Mouse (Mus musculus) heart, postnatal 14 days (tissue): ENCODE data around the gene Gm11032. TPM values are rescaled to one million over a fixed set of nuclear protein-coding genes. Genes with fewer than 3 reads are reported as not detected.
"Not testable (repeated sequence)": the region's sequence is repeated elsewhere in the genome, so short reads cannot be mapped to it uniquely, and the experiment has no call there.

Experiments
- DNase-seq, 2 experiments: peaks; one replicate each; pipeline ENCODE4 v3.0.0; 2021 to 2022
- intact Hi-C: fragments of 180-260 bp; cut with DNase I; formaldehyde crosslinking; loops from one replicate; pipeline ENCODE4 v1.15.1; 2025
- total RNA-seq, 2 experiments: library from RNA; stranded (reverse); gene quantifications; 2 replicates each; pipeline ENCODE4 v1.2.3; 2021

Gm11032 gene
- total RNA-seq, 2 experiments from 2014 or later = not detected

DNA sequence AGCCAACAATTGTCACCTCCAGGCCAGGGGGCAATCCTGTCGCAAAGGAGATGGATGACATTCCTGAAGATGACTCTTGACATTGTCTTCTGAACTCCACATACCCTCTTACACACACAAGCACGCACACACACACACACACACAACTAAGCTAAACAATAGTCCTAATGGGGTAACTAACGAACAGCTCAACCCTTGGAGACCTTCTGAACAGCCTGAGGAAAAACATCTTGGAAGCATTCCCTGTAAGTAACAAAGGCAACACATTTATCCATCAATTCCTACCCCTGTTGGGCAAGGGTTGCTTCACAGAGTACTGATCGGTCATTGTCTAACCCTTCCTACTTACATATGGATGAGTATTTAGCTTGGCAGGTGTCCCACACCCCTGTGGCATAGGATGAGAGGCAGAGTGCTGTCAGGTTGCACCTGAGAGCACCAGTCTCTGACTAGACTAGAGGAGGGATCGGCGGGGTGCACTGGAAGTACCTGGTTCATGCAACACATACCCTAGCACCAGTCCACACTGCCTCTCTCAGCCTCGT lies 2.6 kb downstream of the Gm11032 start:
- no peak for DNase-seq
- intact Hi-C loops = no loop called here

DNA sequence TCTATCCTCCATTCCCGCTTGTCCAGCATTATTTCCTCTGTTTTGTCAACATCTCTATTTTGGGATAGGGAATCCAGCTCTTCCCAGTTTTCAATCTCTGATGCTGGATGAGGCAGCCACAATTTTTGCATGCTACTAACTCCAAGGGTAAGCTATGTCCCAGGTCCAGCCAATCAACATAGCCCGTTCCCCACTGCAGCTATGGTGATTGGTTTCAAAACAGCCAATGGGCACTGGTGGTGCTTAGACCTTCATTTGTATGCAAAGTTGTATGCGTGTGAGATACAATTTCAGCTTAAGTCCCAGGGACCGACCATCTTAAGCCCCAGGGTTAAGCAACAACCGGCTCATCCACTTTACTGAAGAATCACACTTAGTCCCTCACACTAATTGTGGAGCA lies 3.1 kb downstream of the Gm11032 start:
- intact Hi-C loops = no loop called here
- no peak for DNase-seq

DNA sequence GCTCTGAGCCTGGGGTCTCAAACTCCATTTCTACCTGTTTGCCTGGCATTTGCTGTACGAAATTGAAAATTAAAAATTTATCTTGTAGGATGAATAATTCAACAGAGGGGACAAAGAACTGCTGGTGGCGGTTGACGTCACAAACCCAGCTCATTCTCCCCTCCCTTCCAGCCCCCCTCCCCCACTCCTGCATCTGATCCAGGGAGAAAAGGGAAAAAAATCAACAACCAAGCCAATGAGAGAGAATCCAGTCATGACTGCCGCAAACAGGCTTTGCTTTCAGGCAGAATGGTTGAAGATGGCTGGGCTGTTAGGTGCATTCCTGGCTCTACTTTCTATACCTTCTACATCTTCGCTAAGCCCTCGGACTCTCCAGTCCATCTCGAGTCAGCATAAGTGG lies 6.1 kb downstream of the Gm11032 start:
- intact Hi-C loops = no loop called here
- no peak for DNase-seq

DNA sequence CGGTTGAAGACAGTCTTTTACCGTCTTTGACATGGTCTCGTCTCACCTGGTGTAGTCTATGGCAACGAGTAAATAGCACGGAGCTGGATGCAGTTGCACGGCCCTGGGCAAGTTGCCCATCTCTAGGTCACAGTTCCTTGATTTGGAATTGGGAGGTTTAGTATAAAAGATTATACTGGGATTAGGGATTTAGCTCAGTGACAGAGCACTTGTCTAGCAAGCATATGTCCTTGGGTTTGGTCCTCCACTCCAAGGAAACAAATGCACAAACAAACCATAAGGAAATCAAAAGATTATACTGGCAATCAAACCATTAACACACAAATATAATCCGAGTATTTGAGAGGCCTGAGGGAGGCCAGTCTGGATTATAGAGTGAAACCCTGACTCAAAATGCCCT lies 7.8 kb downstream of the Gm11032 start:
- intact Hi-C loops = no loop called here
- no peak for DNase-seq

DNA sequence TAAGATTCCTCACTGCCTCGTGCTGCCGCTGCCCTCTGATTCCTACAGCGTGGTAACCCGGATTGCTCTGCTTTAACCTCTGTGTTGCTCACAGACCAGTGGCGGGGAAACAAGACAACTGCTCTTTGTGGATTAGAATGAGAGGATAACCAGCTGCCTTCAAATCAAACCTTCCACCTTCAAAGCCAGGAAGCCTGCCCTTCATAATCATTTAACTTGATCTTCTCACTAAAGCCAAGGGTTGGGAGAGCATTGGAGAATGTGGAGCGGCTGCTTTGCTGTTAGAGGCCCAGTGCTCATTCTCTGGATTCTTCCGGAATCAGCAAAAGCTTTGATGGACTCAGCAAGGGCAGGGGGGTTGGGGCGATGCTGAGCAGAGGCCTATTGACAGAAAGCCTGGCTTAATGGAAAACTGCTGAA lies 10.0 kb downstream of the Gm11032 start:
- intact Hi-C loops = loop anchor here (5.0 kb wide), 1 partner anchor 48 kb away; no protein-coding TSS in a partner anchor
- DNase-seq = no peak

DNA sequence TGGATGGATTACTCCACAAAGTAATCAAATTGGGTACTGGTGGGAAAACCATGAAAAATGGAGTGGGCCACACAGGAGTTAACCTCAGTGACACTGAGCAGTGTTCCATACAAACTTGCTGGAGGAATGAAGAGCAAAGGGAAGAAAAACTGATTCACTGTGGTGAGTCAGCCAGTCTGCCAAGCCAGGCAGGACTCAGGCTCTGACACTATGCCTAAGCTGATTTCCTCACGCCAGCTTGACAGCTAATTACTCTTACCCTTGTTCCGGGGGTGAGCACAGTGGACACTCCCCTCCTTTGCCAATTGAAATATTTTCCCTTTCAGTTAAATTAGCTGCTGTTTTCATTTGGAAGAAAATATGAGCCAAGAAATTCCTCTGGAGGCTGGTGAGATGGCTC lies 13.6 kb downstream of the Gm11032 start:
- no peak for DNase-seq
- intact Hi-C loops = loop anchor here (5.0 kb wide), 1 partner anchor 51 kb away; no protein-coding TSS in a partner anchor

DNA sequence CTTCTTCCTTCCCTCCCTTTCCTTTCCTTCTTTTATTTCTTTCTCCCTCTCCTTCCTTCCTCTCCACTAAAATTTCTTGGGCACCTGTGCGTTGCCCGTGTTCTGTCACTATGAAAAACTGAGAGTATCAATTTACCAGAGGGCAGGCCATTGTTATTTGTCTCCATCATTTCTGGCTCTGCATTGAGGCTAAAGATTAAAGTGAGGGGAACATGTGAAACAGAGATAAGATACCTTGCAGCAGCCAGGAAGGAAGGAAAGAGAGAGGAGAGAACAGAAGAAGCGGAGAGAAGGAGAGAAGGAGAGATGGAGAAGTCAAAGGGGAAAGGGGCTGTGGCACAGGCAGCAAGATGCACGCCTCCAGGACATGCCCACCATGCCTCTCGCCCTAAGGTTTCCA lies 14.5 kb downstream of the Gm11032 start:
- intact Hi-C loops = loop anchor here (5.0 kb wide), 1 partner anchor 52 kb away; no protein-coding TSS in a partner anchor
- DNase-seq = no peak

DNA sequence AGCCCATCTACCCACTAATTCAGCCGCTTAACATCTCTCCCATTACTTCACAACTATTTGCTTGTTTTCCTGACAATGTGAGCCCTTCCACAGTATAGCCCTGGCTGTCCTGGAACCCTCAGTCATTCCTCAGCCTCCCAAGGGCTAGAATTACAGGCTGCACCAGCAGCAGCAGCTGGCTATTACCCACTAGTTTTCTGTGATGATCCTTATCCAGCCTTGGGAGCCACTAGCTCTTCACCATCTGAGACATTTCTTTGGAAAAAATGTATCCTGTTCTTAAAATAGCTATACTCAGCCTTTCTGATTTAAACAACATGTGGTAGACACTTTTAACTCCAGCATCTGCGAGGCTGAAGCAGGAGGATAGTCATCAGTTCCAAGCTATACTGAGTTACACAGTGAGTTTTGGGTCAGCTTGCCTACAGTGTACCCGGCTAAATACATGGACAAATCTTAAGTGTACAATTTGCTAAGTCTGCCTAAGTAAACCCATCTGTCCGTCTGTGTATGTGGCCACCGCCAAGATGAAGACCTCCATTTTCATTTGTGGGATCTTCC lies 17.0 kb downstream of the Gm11032 start:
- intact Hi-C loops = loop anchor here (5.0 kb wide), 2 partner anchors 45 to 115 kb away; partner anchors contain the start of gene Mtmr3
- no peak for DNase-seq

DNA sequence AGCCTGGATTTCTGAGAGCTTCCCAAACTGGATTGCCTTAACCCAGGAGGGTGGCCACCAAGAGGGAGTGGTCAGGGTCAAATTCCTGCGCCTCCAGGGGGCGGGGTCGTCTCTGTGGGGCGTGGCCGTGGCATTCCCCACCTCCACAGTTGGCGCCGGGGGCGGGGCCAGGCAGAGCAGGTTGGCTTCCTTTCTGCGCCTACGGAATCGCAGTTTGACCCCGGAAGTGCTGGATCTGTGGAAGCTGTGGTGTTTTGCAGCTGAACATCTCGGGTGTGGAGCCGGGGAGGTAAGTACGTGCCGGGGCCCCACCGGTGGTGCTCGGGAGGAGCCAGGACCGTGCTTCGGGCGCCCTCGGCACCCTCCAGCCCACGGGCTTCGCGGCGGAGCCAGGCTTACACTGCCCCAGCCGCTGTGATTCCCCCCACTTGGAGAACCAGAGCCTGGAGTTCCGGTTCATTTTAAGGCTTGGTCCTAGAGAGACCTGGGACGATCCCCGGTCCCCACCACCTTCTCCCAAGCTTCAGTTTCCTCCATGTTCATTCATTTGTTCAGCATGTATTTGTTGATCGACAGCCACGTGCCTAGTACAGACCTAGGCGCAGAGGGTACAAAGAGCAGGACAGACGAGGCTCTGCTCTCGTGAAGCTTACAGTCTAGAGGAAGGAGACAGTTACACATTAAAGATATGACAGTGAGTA lies 17.8 kb downstream of the Gm11032 start, which contains the start of gene Ascc2:
TSS of gene Ascc2 (plus strand) at position 214 of the 701 bp plus-strand sequence.
- peak; percentile 95 to 97 for DNase-seq
- intact Hi-C loops = loop anchor here (5.0 kb wide), 2 partner anchors 45 to 115 kb away; partner anchors contain the start of gene Mtmr3

DNA sequence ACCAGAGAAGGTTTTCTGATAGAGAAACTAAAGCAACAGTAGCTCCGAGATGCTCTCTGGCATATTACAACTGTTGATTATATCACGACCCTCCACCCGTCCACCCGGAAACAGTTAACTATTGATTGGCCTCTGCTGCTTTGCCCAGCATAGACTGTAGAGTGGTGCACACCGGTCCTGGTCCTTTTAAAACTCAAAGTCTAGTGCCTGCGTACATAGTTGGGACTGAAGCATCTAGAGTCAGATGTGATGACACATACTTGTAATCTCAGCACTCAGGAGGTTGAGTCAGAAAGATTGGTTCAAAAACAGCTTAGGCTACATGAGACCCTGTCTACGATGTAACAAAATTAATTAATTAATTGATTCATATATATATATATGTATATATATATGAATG lies 18.4 kb downstream of the Gm11032 start:
- intact Hi-C loops = loop anchor here (5.0 kb wide), 2 partner anchors 46 to 116 kb away; partner anchors contain the start of gene Mtmr3
- no peak for DNase-seq

DNA sequence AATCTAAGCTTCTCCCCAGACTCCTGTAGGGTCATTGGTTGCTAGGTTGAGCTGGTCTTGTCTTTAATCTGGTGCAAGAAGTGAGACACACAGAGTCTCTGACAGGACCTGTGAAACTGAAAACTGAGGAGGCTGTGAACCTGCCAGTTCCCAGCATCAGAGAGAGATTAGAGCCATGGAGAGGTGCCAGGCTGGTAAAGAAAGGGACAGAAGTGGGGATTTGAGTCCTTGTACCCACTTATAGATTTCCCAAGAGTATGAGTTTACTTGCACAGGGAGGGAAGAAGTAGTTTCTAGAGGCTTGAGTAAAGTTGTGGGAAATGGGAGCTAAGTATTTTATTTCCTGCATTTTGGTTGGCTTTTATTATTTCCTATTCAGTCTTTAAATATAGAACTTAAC lies 21.3 kb downstream of the Gm11032 start:
- intact Hi-C loops = no loop called here
- DNase-seq = no peak

DNA sequence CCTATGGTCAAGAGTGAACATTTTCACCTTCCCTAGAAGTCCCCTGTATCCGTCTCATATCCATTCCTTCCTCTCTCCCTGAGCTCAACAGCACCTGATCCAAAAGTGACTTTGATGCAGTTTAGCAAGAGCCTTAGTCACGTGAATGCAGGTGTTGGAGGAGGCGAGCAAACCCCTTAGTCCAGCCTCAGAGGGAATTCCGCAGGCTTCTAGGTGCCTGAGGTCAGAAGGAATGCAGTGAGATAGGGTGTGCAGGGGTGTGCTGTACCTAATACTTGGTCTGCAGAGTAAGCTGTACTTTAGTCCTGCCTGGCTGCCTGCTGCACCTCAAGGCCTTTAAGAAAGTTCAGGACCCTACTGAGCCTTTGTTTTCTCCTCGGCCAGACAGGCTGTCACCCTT lies 23.9 kb downstream of the Gm11032 start:
- intact Hi-C loops = no loop called here

DNA sequence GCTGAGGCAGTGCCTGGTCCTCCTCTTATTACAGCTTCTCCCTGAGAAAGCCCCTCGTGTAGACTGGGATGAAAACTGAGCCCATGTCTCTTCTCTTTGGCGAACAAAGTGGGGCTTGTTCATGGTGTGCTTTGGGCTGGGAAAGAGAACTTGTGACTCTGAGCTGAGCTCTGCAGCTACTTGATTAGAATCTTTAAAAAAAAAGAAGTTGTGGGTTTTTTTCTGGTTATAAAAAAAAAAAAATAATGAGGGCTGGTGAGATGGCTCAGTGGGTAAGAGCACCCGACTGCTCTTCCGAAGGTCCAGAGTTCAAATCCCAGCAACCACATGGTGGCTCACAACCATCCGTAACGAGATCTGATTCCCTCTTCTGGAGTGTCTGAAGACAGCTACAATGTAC lies 25.3 kb downstream of the Gm11032 start:
- intact Hi-C loops, DNase-seq: not testable (repeated sequence)

More for the DNA sequence above, 23.9 kb downstream of the Gm11032 start:
- no peak for DNase-seq

DNA sequence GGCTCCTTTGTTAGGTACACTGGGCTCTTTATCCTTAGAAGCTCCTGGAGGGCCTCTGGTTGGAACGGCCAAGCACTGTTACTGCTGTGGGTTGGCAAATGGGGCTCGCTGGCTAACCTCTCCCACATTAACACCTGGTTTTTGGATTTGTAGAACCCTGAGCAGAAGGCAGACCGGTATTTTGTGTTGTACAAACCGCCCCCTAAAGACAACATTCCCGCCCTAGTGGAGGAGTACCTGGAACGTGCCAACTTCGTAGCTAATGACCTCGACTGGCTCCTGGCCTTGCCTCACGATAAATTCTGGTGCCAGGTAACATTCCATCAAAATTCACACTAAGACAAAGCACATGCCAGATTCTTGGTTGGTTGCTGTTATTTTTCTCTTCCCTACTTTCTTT lies 26.5 kb downstream of the Gm11032 start:
- no peak for DNase-seq

DNA sequence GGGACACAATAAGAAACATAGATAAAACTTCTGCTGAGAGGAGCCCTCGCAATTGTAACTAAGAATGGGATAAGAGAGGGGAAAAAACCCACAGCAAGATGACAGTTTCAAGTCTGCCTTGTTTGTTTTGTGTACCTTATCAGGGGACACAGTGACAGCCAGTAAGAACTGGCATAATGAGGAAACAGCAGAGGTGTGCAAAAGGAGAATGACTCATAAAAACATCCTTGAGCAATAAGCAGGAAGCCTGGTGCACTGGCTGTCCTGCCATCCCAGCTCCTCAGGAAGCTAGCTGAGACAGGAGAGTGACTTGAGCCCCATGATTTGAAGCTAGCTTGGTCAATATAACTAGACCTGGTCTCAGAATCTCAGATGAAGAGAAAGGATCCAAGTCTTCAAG lies 40.0 kb downstream of the Gm11032 start:
- DNase-seq = no peak
- intact Hi-C loops = no loop called here

More for the DNA sequence above, 26.5 kb downstream of the Gm11032 start:
- intact Hi-C loops = no loop called here

DNA sequence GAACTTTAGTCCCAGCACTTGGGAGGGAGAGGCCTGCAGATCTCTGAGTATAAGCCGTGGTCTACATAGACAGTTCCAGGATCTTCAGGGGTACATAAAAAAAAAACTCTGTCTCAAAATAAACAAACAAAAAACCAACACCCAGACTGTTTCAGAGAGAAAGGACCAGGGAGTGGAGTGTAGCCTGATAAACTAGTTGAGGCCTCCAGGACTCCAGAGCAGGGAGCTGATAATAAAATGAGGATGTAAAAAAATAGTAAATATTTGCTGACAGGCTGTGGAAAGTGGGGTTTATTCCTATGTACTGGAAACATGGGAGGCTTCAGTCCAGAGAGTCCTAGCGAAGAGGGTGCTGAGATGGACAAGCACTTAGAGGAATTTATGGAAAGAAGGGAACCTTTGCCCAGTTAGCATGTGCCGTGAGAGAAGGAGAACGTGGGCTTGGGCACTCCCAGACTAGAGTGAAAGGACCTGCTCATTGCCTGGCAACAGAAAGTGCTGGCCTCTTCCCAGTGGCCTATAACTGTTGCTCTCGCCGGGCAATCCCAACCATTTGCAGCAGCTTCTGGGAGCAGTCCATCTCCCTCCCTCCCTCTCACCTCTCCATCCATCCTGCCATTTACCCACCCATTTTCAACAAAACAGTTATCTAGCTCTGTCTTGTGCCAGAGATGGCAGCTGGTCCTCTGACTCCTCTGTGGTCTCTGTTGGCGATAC lies 40.6 kb downstream of the Gm11032 start:
- no peak for DNase-seq
- intact Hi-C loops = no loop called here

DNA sequence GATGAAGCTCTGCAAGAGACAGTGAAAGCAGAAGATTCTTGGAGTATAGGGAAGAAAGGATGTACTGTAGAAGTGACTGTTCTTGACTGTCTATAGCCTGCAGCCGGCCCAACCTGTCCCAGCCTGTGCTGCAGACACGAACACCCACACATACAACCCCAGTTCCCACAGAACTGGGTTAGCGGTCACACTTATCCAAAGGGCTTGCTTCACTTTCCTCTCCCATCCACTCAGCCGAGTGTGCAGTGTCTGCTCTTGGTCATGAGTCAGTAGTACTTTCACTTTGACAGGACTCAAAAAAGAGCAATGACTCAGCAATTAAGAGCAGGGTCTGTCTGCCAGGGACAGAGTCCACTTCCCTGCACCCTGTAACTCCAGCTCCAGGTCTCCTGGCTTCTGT lies 41.5 kb downstream of the Gm11032 start:
- intact Hi-C loops = no loop called here

DNA sequence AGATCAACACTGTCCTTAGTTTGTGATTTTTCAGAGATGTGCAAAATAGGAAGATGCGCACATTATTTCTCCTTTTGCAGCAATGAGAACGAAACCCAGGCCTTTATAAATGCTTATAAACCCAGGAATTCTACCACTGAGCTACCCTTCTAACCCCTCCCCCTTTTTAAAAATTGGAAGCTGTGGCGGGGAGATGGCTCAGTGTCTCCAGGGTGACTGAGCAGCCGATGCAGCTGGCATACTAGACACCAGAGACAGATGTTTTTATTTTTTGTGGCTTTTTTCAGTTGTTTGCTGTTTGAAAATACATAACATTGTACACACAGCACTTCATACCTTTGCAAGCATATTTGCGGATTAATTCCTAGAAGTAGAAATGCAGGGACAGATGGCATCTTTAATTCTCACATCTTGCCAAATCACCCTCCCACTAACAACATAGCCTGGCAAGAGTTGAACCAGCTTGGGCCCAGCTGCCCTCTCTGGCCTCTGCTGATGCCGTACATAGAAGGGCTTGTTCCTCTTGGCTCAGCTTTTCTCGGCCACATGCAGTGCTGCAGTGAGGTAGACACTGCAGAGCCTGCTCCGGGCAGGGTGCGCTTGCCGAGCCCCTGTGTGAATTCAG lies 42.1 kb downstream of the Gm11032 start:
- intact Hi-C loops = no loop called here
- DNase-seq = no peak

More for the DNA sequence above, 41.5 kb downstream of the Gm11032 start:
- no peak for DNase-seq

DNA sequence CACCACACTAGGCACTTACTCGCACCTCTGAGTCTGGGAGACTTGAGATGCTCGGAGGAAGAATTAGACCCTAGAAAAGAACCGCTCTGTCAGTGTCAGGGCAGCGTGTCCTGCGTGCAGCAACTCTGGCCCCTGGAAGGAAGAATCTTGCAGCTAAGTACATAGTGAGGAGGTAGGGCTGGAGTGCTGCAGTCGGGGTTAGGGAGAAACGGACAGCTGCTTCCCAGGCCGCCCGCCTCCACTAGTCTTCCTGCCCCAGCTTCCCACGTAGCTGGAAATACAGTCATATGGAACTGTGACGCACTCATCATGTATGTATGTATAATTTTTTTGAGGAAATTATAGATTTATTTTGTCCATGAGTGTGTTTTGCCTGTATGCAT lies 42.6 kb downstream of the Gm11032 start:
- intact Hi-C loops = no loop called here
- DNase-seq = no peak
